Comparison of ENCODE assay signal across 10 mouse cellular contexts in genomic region chr1:158960984-158961383, GRCm38 (mm10). TPM values are rescaled to one million over a fixed set of nuclear protein-coding genes. Genes with fewer than 3 reads are reported as not detected.
DNase-seq lines count a peak whose midpoint lies in the region; ATAC-seq and TF ChIP-seq lines count a peak whose summit lies in the region.
"Had no signal": no experiment of that assay in that cellular context is flagged by ENCODE, and none has a peak within 500 bp of the region (broad histone marks: within the 10 kb centered on the region; RNA-seq: fewer than 3 reads in every experiment).

No protein-coding gene starts in this region.

- H3K4me2 ChIP-seq in lung, postnatal 0 days (replicated peaks; ENCODE audit: low read depth, low read length): no peak overlapping the region
- H3K4me2 ChIP-seq in limb, embryonic 12.5 days: peak overlapping the region; percentile 45
- peak overlapping the region; percentile 21; the same call in 1 of the 2 replicates for H3K4me2 ChIP-seq in stomach, embryonic 16.5 days (ENCODE audit: low read depth, low read length)
- H3K4me2 ChIP-seq: liver, embryonic 15.5 days had no signal

- peak; percentile 24 for DNase-seq in embryo, embryonic 10.5 days (ENCODE audit: low spot score)
- DNase-seq in embryo, embryonic 9.5 days (ENCODE audit: extremely low spot score): no peak
- peak; percentile 36 for DNase-seq in lung, postnatal 0 days (ENCODE audit: low spot score)
- DNase-seq in lung, postnatal 14 days: no peak
- DNase-seq in frontal cortex, adult 2 months (ENCODE audit: extremely low spot score in 1 of 2, low spot score in 1 of 2): no peak
- DNase-seq in ovary, postnatal 36 days (ENCODE audit: low spot score): no peak
- DNase-seq: adrenal gland, postnatal 25 days had no signal

- 31% methylated on average over 4 of the region's 4 CpGs for WGBS in lung, postnatal 0 days
- 37% methylated on average over 4 of the region's 4 CpGs for WGBS in limb, embryonic 12.5 days
- WGBS in stomach, embryonic 16.5 days: 36% methylated on average over 4 of the region's 4 CpGs

- H3K36me3 ChIP-seq in lung, postnatal 0 days (ENCODE audit: insufficient read depth, low read length): no peaks in the 10 kb centered on the region
- H3K36me3 ChIP-seq in limb, embryonic 12.5 days: no peaks in the 10 kb centered on the region
- no peaks in the 10 kb centered on the region for H3K36me3 ChIP-seq in stomach, embryonic 16.5 days (ENCODE audit: control insufficient read depth, insufficient read depth, low read length)
- H3K36me3 ChIP-seq: liver, embryonic 15.5 days had no signal

- no peak overlapping the region for H3K27ac ChIP-seq in lung, postnatal 0 days (ENCODE audit: low read length)
- no peak overlapping the region for H3K27ac ChIP-seq in limb, embryonic 12.5 days
- no peak overlapping the region for H3K27ac ChIP-seq in stomach, embryonic 16.5 days (ENCODE audit: low read length)
- H3K27ac ChIP-seq: liver, embryonic 15.5 days had no signal

- no peak for ATAC-seq in lung, postnatal 0 days
- ATAC-seq in limb, embryonic 12.5 days (ENCODE audit: insufficient number of reproducible peaks, insufficient read depth, low FRiP score, low TSS enrichment, low read depth): no peak
- no peak for ATAC-seq in stomach, embryonic 16.5 days (ENCODE audit: insufficient read depth, low FRiP score)

- no peak for TF ChIP-seq EP300 in lung, postnatal 0 days (IDR thresholded peaks at IDR 0.05)

- H3K9ac ChIP-seq in lung, postnatal 0 days (replicated peaks; ENCODE audit: low read depth): no peak overlapping the region
- H3K9ac ChIP-seq in limb, embryonic 12.5 days (replicated peaks): no peak overlapping the region
- no peak overlapping the region for H3K9ac ChIP-seq in stomach, embryonic 16.5 days (ENCODE audit: low read length)
- H3K9ac ChIP-seq: liver, embryonic 15.5 days had no signal

- TF ChIP-seq CTCF in lung, postnatal 0 days (IDR thresholded peaks at IDR 0.05): no peak

- no peaks in the 10 kb centered on the region for H3K4me1 ChIP-seq in lung, postnatal 0 days (ENCODE audit: insufficient read depth, low read depth, low read length)
- peaks cover 29% of the 10 kb centered on the region for H3K4me1 ChIP-seq in limb, embryonic 12.5 days (replicated peaks)
- H3K4me1 ChIP-seq in stomach, embryonic 16.5 days (ENCODE audit: control insufficient read depth, insufficient read depth, low read length): peaks cover 6% of the 10 kb centered on the region; the same call in 1 of the 2 replicates
- H3K4me1 ChIP-seq: liver, embryonic 15.5 days had no signal

- no peaks in the 10 kb centered on the region for H3K27me3 ChIP-seq in lung, postnatal 0 days (replicated peaks; ENCODE audit: insufficient read depth, low read length)
- H3K27me3 ChIP-seq in limb, embryonic 12.5 days: peaks cover 6% of the 10 kb centered on the region; the same call in 1 of the 2 replicates
- H3K27me3 ChIP-seq in stomach, embryonic 16.5 days (ENCODE audit: control insufficient read depth, insufficient read depth, low read length): no peaks in the 10 kb centered on the region
- H3K27me3 ChIP-seq: liver, embryonic 15.5 days had no signal

- H3K4me3 ChIP-seq in lung, postnatal 0 days (ENCODE audit: low read depth, low read length): no peak overlapping the region
- H3K4me3 ChIP-seq in limb, embryonic 12.5 days (replicated peaks): no peak overlapping the region
- no peak overlapping the region for H3K4me3 ChIP-seq in stomach, embryonic 16.5 days (replicated peaks; ENCODE audit: low read length)
- H3K4me3 ChIP-seq: liver, embryonic 15.5 days had no signal

- no peaks in the 10 kb centered on the region for H3K9me3 ChIP-seq in lung, postnatal 0 days (ENCODE audit: low read length)
- H3K9me3 ChIP-seq in limb, embryonic 12.5 days: no peaks in the 10 kb centered on the region
- no peaks in the 10 kb centered on the region for H3K9me3 ChIP-seq in stomach, embryonic 16.5 days (replicated peaks; ENCODE audit: control insufficient read depth, low read length)
- H3K9me3 ChIP-seq: liver, embryonic 15.5 days had no signal

RNA-seq across cellular contexts. Expression of gene Pappa2, which starts 19.3 kb away (rescaled TPM):
- 0.57 and 0.81 TPM in 2 replicates for polyA plus RNA-seq in lung, postnatal 0 days (2015; fragmentation: Nextera tagmentation; extraction: Ambion mirVana)
- polyA plus RNA-seq in limb, embryonic 12.5 days (2016; fragmentation: Nextera tagmentation; extraction: Ambion mirVana): 0.88 and 1.8 TPM in 2 replicates
- 1.1 and 1.8 TPM in 2 replicates for polyA plus RNA-seq in stomach, embryonic 16.5 days (2015; fragmentation: Nextera tagmentation; extraction: Ambion mirVana)
- 0.58 and 1.1 TPM in 2 replicates for polyA plus RNA-seq in frontal cortex, adult 2 months (2012; rRNA removed)

Comparison
In these comparisons a context has a peak if more than half of its experiments do, and no peak if none do; other contexts are left out.
1. DNase-seq: peak in embryo, embryonic 10.5 days (single experiment) and lung, postnatal 0 days (single experiment); none in embryo, embryonic 9.5 days (single experiment), lung, postnatal 14 days (single experiment), frontal cortex, adult 2 months (0 of 2) and ovary, postnatal 36 days (single experiment).